Mouse (Mus musculus): ENCODE results near the gene Palmd.

DNA sequence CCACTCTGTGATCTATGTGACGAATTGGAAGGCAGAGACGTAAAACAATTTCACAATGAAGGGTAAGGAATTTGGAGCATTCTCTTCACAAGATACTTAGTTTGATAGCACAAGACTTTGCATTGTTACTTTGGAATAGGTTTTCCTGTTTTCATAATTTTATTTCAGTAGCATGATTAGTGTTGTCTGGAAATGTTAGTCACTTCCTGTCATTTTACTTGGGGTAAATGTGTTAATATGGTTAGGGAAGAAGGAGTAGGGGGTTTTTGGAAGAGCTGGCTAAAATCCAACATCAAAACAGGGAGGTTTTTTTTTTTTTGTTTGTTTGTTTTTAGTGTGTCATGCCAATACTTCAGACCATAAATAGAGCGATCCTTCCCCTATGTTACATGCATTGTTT lies 47.3 kb downstream of the Palmd start:
- no peak for TF ChIP-seq CTCF (IDR thresholded peaks at IDR 0.05)
- peak; percentile 76 for TF ChIP-seq EP300 (IDR thresholded peaks at IDR 0.05)

Measured in lung, postnatal 0 days (tissue).